Mouse (Mus musculus): ENCODE data around the gene Scd4. TPM values are rescaled to one million over a fixed set of nuclear protein-coding genes. Genes with fewer than 3 reads are reported as not detected.
A peak's percentile ranks its signal among the peaks of the same experiment; 100 is the strongest.

Gene Scd4
- total RNA-seq, 2 experiments from 2014 or later = 4.3 to 7.8 TPM

DNA sequence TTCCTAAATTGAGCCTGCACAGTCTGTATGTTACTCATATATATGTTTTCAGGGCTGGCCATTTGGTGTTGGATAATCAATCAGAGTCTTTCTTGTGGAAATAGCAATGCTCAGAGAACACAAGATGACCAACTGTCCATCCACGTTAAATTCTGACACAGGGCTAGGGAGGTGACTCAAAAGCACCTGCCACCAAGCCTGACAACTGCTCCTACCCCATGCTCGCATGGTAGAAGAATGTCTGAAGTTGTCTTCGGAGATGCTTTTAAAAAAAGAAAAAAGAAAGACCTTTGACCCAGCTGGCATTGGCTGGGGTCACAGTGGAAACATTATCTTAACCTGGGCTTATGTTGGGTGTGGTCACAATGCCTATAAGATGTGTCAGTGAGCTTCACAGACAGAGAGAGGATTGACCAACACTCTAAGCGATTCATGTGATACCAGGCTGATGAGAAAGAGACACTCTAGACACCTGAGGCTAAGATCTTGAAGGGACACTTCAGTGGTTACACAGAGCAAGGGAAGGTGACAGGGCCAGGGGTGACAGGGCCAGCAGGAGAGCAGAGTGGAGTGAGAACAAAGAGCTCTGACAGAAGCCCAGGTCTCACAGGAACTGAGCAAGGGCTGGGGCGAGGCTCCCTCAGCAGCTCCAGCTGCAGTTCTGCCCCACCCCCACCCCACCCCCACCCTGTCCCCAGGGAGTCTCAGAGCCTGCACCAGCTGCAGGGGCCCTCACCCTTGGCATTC, 44.9 kb downstream of the Scd4 start:
- no peak for DNase-seq

DNA sequence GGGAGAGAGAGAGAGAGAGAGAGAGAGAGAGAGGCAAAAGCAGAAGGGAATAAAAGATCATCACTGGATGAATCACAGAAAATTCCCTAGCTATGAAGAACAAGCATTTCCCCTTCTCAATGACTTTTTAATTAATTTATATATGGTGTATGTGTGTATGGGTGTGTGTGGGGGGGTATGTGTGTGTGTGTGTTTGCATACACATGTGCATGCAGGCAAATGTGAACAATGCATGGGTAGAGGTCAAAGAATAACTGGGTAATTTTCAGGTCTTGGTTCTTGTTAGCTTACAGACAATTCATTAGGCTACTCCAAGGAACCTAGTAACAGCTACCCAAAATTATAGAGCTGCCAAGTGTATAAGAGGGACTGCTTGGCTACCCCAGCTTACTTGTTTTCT, 46.2 kb downstream of the Scd4 start:
- no peak for DNase-seq

DNA sequence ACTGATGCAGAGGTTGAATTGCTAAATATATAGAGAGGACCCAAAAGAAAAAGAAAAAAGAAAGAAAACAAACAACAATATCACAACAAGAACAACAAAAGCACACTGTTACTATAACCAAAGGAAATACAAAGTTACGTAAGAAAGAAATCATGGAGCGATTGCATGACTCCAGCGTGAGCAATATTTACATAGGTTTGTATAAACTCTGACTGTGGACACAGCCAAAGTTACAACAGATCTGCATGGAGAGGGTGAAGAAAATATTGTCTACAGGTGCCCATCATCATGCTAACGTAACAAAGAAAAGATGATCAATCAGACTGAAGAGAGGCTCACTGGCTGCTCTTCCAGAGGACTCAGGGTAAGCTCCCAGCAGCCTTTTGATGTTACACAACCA, 47.2 kb downstream of the Scd4 start:
- no peak for DNase-seq

DNA sequence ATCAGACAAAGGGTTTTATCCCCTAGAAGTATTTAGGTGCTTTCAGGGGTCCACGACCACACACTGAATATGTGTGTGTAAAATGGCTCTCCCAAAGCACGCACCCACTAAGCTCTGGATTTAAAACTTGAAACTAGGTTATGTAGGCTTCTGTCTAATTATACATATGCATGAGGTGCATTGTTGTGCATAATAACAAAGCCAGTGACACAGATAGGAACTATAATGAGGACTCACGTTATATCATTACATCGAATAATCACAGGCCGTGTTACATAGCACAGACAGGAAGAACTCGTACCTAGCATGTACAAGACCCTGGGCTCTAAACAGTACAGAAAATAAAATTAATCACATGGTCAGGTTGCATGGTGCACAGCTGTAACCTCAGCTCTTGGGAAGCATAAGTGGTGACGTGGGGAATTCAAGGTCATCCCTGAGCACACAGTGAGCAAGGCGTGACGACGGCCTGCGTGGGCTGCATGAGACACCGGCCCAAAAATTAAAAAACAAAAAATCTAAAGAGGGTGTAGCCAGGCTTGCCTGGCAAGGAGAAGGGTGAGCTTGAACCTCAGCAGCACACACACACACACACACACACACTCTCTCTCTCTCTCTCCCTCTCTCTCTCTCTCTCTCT, 49.9 kb downstream of the Scd4 start:
- DNase-seq = no peak

DNA sequence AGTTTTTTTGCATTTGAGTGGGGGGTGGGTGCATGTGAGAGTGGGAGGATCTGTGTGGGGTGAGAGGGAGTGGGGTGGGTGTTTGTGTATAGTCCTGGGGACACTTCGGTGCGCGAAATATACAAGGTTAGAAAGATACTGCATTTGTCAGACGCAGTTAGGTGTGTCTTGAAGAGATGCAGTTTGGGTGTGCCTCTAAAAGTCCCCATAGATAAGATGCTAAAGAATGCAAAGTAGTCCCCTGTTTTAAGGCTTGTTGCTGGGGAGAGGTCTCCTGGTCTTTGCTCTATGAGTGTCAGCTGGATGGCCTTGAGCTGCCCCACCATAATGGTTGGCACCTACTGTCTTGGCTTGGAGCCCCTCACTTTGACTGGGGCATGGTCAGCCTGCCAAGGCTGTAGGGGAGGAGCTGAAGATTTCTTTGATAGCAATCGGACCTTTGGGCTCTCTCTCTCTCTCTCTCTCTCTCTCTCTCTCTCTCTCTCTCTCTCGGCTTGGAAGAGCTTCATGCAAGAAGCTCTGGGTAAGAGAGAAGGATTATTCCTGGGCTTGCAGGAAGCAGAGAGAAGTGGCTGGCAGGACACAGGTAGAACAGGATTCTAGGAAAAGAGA, 53.1 kb downstream of the Scd4 start:
- no peak for DNase-seq

DNA sequence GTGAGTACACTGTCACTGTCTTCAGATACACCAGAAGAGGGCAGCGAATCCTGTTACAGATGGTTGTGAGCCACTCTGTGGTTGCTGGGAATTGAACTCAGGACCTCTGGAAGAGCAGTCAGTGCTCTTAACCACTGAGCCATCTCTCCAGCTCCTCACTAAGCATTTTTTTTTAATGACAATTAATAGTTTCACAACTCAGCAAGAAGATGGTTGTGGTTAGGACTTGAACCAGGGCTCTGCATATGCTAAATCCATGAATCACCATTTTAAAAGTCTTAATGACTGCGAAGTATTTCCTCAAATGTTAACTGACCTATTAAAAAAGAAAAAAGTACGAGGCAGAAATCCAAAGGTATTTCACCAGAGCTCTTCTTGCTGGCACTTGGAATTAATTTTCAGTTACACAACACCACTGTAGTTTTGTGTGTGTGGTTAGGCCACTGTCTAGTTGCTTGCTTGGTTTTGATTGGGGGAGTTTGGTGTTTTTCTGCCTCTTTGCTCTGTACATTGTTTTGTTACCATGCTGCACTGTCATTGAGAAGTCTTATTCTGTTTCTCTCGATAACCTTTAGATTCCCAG, 54.3 kb downstream of the Scd4 start:
- no peak for DNase-seq

DNA sequence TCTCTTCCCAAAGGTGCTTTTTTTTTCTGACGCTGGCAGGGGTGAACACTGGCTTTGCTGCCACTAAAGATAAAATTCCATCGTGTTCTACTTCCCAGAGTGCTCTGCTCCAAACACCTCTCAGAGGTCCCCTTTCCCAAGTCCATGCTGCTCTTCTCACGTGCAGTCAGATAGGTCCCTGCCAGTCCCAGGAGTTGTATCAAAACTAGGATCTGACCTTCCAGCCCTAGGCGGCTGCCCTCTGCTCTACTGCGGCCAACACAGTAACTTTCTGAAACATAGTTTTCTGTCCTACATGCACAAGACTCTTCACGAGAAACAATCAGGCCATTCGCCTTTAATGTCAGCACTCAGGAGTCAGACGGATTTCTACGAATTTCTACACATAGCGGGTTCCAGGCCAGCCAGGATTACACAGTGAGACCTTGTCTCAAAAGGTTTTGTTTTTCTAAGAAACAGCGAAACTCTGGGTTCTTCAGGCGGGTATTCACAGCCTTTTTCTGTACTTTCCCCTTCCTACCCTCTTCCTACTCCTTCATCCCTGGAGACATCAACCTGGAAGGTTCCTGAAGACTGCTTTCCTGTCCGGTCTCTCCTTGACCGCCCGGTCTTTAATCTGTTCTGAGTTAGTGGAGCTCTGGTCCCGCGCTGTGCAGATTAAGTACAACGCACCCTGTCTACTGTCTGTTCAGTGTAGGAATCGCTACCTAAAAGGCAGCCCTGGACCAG, 55.0 kb downstream of the Scd4 start:
- peak; percentile 35 to 53 for DNase-seq

DNA sequence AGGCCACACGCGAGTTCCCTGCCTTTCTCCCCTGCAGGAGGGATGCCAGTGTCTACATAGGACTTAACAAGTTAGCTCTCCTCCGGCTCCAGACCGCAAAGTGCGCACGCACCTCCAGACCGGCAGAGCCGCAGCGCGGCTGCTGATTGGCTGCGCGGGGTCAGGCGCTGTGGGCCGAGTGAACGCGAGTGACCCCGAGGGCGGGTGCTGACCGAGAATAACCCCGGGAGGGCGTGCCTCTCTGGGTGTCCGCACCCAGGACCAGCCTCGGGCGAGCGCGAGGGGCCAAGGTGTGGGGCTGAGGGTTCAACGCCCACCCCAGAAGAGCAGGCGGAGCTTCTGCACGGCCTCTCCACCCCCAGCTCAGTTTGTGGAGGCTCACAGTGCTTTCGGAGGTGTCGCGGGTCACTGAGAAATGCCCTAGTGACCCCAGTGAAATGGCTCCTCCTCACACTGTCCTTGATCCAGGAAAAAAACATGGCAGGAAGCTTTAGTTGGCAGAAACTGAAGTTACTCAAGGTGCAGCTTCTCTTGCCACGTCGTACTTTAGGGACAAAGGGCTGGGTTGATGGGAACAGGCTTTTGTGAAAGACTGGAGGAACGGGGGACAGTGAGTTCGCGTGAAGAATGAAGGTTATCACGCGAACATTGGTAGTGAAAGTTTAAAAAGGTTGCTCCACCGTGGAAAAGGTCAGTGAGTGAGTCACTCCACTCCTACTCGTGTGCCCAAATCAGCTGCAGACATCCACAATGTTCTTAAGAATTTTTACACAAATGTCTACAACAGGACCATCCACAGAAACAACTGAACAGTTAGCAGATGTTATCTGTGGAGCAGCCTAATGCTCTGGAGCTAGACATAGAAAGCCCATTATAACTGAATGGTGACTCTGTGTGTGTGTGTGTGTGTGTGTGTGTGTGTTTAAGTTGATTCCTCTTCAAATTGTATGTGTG, 55.9 kb downstream of the Scd4 start:
- DNase-seq = peak; percentile 97

DNA sequence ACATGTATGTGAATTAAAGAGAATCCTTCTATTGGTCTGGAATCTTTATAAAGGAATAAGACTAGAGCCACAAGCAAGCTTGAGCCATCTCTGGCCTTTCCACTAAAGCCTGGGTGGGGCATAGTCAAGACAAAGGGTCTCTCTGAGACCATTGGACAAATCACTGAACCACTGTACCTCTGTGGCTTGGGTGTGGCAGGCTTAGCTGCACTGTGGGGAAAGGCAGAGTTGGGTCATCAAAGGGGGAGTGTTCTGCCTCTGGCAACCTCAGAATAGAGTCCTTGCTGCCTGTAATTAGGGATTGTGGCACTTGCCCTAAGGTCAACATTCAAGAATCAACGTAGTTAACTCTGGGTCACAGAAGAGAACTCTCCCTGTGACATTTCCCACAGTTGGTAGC, 56.6 kb downstream of the Scd4 start:
- peak; percentile 11 to 34 for DNase-seq

DNA sequence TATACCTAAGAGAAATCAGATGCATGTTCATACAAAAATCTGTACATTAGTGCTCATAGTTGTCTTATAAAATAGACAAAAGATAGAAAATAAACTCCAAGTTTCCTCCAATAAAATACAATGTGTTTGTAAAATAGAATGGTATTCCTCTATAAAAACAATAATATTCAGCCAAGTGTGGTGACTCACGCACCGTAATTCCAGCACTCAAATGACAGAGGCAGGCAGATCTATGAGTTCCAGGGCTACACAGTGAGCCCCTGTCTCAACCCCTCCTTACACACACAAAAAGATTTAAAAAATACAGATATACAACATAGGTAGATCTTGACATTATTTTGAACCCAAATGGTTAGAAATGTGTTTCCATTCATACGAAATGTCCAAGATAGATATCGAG, 59.0 kb downstream of the Scd4 start:
- no peak for DNase-seq

DNA sequence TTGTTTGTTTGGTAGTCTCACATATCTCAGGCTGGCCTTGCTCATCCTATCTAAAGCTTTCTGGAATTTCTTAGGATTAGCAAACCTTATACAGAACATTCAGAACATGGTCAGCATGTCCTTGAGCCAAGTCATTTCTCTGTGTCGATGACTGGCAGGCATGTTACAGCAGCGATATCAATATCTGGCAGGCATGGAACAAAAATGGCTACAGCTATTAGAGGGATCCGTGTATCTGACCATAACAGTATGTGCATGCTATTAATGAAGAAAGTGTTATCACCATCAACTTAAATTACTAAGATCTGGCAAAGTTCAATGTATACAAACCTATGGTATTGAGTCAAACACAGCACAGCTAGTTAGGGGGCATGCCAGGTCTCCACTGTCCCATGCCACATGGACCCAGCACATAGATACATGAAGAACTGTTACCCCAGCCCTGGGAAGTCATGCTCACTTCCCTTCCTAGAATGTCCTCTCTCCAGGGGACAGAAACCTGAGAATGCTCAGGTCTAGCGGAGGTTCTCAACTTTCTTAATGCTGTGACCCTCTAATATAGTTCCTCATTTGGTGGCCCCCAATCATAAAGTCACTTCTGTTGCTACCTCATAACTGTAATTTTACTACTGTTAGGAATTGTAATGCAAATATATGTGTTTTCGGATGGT, 59.6 kb downstream of the Scd4 start:
- no peak for DNase-seq

DNA sequence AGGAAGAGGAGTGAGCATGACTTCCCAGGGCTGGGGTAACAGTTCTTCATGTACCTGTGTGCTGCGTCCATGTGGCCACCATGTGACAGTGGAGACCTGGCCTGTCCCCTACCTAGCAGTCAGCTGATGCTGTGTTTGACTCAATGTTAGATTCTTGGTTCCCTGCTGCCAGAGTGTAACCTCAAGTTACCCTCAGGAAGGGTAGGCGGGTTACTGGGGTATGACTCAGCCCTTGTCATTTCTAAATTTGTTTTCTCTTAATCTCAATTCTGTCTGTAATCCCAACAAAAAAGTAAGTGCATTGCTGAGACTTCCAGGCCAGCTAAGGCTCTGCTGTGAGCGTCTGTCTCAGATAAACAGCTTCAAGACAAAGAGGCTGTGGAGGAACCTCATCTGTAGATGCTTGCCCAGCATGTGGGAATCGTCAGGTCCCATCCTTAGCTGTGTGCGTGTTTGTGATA, 61.1 kb downstream of the Scd4 start:
- DNase-seq = peak; percentile 35 to 39

DNA sequence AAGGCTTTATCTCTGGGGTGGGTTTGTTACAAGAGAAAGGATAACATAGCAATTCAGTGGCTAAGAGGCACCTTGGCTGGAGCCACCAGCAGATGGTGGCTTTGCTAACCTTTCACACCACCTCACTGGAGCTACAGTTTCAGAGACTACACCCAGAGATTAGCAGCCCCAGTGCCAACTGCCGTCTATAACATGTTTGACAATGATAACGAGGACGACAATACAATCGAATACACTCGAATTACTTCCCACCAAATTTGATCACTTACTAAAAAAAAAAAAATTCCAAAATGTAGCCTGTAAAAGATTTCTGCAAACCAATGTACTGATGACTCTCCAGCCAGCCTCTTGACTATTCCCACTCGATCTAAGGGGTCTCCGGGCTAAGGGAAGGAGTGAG, 62.1 kb downstream of the Scd4 start:
- DNase-seq = no peak

Small RNA genes within 50 kb of the gene (microRNA-seq; reads per million reads assigned to microRNA genes)
- gene Mir5114 = 5.4 to 7.2 reads per million in 2 experiments

Other genes starting within 250 kb of the Scd4 start
- 10 to 100 TPM; 25.8 to 28.0 TPM for gene Chuk, start 225.6 kb upstream of the Scd4 start, total RNA-seq (2021)
- gene Cwf19l1, start 197.2 kb upstream of the Scd4 start, total RNA-seq (2021) = 1 to 10 TPM; 9.0 to 9.1 TPM
- gene Bloc1s2, start 186.6 kb upstream of the Scd4 start, total RNA-seq (2021) = 10 to 100 TPM; 19.0 to 24.3 TPM
- not detected for gene Pkd2l1, start 140.7 kb upstream of the Scd4 start, total RNA-seq (2021)
- not detected for gene Scd3, start 129.8 kb upstream of the Scd4 start, total RNA-seq (2021)
- gene Scd2, start 39.4 kb upstream of the Scd4 start, total RNA-seq (2021) = 1 to 10 TPM; 9.1 to 9.4 TPM
- gene Scd1, start 74.8 kb downstream of the Scd4 start, total RNA-seq (2021) = 100 to 1,000 TPM in 1 of 2 experiments, 10 to 100 TPM in 1; 30.8 to 212 TPM
- not detected for gene Wnt8b, start 160.4 kb downstream of the Scd4 start, total RNA-seq (2021)
- gene Sec31b, start 212.8 kb downstream of the Scd4 start, total RNA-seq (2021) = 10 to 100 TPM in 1 of 2 experiments, 1 to 10 TPM in 1; 9.4 to 10.2 TPM
- not detected for gene Gm20538, start 219.7 kb downstream of the Scd4 start, total RNA-seq (2021)
- gene Ndufb8, start 222.3 kb downstream of the Scd4 start, total RNA-seq (2021) = 1,000 to 10,000 TPM; 1,929 to 2,019 TPM
- 10 to 100 TPM; 57.1 to 58.1 TPM for gene Hif1an, start 229.8 kb downstream of the Scd4 start, total RNA-seq (2021)